Mouse (Mus musculus): Measurements from ENCODE around the gene Bbx.

- TF ChIP-seq CTCF (IDR thresholded peaks at IDR 0.05; ENCODE audit: borderline replicate concordance, control insufficient read depth, extremely low read depth, insufficient read depth, low read length, poor library complexity) (no peak), POLR2A (IDR thresholded peaks at IDR 0.05; ENCODE audit: control insufficient read depth, extremely low read depth, insufficient read depth, low read length, poor library complexity) (no peak)
These were observed 271.5 kb downstream of the Bbx start for GRCm38 (mm10) chr16:50160418-50161271.
